Mouse (Mus musculus) kidney, adult 9 months (tissue): ENCODE measurements around the gene Pdilt.
A peak's percentile ranks its signal among the peaks of the same experiment; 100 is the strongest.

Experiments used
- DNase-seq: peaks from one replicate; pipeline ENCODE4 v3.0.0; 2022

Pdilt gene

GRCm38 (mm10) chr7:119490041-119490780 lies 33.1 kb downstream of the Pdilt start:
- peak; percentile 66 for DNase-seq

- no peak for DNase-seq
These were observed 36.6 kb downstream of the Pdilt start for GRCm38 (mm10) chr7:119486683-119487082.

GRCm38 (mm10) chr7:119484154-119484553 lies 39.1 kb downstream of the Pdilt start:
- DNase-seq = peak; percentile 64

GRCm38 (mm10) chr7:119479256-119479655 lies 44.0 kb downstream of the Pdilt start, which contains the start of gene Umod:
Gene Umod (minus strand): TSS chr7:119479282.
- peak; percentile 96 for DNase-seq

GRCm38 (mm10) chr7:119476500-119477389 lies 46.5 kb downstream of the Pdilt start:
- peak; percentile 63 for DNase-seq

GRCm38 (mm10) chr7:119459185-119459584 lies 64.1 kb downstream of the Pdilt start, which contains the start of gene Gp2:
Gene Gp2 (minus strand): TSS chr7:119459285.
- DNase-seq = no peak

- DNase-seq = peak; percentile 55
These were observed 69.1 kb downstream of the Pdilt start for GRCm38 (mm10) chr7:119454192-119454591.

- no peak for DNase-seq
These were observed 79.4 kb downstream of the Pdilt start for GRCm38 (mm10) chr7:119443849-119444248.

- DNase-seq = no peak
These were observed 81.4 kb downstream of the Pdilt start for GRCm38 (mm10) chr7:119441938-119442337.
